Mouse (Mus musculus): ENCODE data around the gene Slc39a13.
A peak's percentile ranks its signal among the peaks of the same experiment; 100 is the strongest.

Gene Slc39a13

GRCm38 (mm10) chr2:91088987-91089386 is 18.8 kb upstream of the Slc39a13 start:
- no peak for DNase-seq (ENCODE audit: low spot score)

DNA sequence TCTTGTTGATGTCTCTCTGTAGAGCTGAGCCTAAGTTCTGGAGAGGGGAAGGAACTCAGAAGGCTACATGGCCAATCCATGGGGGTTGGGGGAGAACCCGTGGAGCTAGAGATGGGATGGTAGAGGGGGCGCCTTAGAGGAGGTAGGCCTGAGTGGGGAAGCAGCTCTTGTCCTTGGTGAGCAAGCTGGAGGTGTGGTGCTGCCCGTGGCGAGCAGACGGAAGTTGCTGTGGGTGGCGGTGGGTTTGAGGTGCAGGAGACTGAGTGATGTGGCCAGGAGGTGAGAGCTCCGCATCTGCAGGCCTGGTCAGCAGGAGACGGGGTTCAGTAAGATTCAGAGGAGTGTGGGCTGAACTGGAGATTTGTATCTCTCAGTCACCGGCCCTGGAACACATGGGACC is 17.2 kb upstream of the Slc39a13 start:
- no peak for DNase-seq (ENCODE audit: low spot score)

DNA sequence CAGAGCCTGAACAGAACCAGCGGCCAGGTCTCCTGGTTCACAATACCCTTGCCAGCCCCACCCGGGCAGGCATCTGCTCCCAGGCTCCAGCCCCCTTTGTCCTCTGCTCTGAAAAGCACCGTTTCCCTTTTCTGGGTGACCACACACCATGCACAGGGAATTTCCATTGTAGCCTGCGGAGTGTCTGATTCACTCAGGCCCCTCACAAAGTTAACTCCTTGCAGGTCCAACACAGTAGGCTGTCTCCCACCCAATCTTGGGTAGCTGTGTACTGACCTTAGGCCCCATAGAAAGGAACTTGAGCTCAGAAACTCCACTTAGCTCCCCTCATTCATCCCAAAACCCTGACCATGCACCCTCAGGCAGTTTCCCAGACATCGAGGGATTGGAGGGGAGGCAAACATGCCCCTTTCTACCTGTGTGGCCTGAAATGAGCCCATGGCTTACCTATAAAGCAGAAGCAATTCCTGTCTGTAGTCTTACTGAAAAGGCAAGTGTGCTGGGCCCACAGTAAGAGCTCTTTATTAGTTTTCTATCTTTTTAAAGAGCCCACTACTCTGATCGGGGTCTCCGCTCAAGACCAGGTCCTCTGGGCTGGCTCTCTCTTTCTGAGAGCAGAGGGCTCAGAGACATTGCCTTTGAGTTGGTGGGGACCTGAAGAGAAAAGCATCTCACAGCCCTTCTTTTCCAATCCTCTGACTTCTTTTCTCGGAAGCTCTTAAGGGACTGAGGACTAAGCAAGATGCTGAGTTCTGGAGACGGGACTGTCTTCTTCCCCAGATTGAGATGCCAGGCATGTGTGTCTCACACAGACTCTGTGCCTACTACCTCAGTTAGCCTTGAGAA is 16.4 kb upstream of the Slc39a13 start:
- no peak for DNase-seq (ENCODE audit: low spot score)

DNA sequence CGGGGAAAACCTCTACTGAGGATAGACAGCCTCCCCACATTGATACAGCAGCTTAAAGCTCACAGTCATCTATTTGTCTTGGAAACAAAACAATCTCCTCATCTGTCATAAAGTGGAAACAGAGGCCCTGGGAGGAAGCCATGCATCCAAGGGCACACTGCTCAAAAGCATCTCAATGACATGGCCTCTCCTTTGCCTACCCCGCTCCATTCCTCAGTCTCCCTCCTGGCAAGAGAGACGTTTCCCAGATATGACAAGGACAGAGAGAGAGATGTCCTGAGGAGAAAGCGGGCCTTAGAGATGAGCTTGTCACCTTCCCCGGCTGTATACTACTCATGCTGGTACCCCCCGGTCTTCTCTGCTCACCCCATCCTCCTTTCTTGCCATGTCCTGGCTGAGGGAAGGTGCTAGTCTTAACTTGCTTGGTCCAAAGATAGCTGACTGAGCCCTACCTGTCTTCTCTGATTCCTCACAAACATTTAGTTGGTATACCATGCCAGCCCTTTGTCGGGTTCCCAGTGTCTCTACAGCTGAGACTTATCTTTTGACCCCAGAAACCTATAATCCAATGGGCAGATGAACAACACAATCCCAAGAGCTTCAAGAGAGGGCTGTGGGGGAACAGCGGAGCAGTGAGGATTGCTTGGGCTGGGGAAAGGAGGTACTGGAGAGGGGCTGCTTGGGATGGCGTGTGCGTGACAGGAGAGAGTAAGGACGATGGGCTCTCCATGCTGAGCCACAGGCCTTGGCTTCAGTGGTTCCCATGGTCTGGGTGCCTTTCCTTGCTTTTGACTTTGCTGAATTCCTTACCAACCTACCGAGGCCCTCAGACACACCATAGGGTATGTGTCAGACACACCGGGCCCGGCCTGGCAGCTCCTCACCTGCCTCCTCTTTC is 15.5 kb upstream of the Slc39a13 start:
- DNase-seq (ENCODE audit: low spot score): no peak

GRCm38 (mm10) chr2:91084179-91084820 is 14.1 kb upstream of the Slc39a13 start:
- no peak for DNase-seq (ENCODE audit: low spot score)

- DNase-seq (ENCODE audit: low spot score): no peak
Measured at GRCm38 (mm10) chr2:91083366-91083940, 13.2 kb upstream of the Slc39a13 start.

DNA sequence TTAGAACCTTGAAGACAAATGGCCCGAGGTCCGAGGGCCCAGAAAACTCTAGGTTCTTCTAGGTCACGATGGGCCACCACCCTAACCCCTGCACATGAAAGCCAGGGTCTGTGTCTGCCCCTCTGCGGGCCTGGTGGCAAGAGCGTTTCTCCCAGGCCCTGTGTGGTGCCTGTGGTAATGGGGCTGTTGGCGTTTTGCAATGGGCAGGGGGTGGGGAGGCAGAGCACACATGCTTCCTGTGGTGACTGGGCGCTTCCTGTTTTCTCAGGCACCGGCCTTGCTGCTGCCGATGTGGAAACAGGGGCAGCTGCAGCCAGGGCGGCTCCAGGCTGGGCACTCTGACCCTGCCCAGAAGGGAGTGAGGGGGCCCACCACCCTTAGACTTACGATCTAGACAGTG is 12.6 kb upstream of the Slc39a13 start:
- DNase-seq (ENCODE audit: low spot score): peak; percentile 75

- DNase-seq (ENCODE audit: low spot score): no peak
Measured at GRCm38 (mm10) chr2:91081775-91082695, 11.8 kb upstream of the Slc39a13 start, which contains the start of gene Spi1. Gene Spi1, plus strand, starts transcription at chr2:91082390.

DNA sequence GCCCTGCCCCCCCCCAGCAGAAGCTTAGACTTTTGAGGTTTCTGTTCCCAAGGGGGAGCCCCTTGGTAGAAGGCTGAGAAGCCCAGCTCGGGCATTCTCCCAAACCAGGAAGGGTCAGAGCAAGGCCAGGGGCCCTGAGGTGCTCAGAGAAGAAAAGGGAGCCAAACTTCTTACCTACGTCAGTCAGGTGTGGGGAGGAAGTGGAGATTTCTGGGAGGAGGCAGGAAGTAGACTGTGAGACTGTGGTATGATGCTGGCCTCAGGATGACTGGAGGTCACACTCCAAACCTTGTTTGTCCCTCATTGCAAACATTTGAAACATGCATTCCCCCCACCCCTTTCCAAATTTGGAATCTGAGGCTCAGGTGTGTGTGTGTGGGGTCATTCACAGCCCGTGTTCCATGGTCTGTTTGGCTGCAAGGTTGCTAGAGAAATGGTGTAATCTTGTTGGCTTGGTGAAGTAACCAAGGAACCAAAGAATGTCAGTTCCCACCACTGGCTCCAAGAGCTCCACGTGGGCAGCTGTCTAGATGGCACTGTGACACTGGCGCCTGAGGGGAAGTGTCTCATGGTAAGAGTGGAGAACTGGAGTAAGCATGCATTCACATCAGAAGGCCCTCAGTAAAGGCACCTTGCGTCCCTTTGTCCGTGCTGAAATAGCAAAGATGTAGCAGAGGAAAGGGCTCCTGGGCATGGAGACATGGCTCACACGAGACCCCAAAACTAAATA is 10.7 kb upstream of the Slc39a13 start:
- DNase-seq (ENCODE audit: low spot score): peak; percentile 62

DNA sequence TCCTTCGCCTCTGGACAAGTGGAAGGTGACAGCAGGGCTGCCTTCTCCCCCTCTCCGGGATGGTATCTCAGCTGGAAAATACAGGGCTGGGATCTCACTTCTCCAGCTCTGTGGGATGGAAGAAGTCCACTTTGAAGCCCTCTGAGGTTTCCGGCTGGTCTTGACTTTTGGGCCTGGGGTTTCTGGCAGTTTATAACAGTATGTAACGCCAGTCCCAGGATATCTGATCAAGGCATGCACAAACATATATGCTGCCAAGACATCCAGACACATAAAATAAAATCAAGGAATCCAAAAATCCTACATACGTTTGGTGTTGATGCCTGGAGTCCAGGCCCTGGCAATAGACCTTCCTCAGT is 8.8 kb upstream of the Slc39a13 start:
- DNase-seq (ENCODE audit: low spot score): no peak

- DNase-seq (ENCODE audit: low spot score): peak; percentile 56
Measured at GRCm38 (mm10) chr2:91078314-91079025, 8.3 kb upstream of the Slc39a13 start.

GRCm38 (mm10) chr2:91077957-91078313 is 7.7 kb upstream of the Slc39a13 start:
- DNase-seq (ENCODE audit: low spot score): no peak

- DNase-seq (ENCODE audit: low spot score): no peak
Measured at GRCm38 (mm10) chr2:91072092-91072491, 1.9 kb upstream of the Slc39a13 start.

GRCm38 (mm10) chr2:91071059-91071458 is 842 bp upstream of the Slc39a13 start:
- DNase-seq (ENCODE audit: low spot score): no peak

DNA sequence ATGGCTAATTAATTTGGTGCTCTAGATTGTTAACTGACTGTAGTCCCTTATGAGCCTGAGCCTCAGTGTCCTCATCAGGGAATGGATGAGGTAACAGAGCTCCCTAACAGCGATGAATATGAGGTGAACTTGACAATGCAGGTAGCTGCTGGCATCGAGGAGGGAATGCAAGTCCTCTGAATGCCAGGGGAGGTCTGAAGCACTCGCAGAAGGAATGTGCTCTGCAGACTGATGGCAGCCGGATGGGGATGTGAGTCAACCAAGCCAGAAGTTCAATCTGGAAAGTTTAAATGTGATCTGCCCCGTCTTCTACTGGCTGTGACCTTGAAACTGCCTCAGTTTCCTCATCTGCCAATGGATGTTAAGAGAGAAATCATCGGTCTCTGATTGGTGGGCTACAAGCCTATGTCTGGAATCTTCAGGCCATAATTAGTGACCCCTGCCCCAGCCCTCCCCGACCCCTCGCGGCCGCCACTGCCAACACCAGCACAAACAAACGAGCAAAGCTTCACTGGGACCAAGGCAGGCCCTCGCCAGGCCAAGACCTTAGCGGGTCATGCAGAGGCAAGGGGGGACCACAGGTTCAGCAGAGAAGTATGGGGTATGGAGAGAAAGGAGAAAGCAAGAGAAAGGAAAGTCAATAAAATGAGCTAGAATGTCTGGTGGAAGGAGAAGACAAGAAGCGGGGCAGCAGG is 764 bp downstream of the Slc39a13 start:
- no peak for DNase-seq (ENCODE audit: low spot score)

DNA sequence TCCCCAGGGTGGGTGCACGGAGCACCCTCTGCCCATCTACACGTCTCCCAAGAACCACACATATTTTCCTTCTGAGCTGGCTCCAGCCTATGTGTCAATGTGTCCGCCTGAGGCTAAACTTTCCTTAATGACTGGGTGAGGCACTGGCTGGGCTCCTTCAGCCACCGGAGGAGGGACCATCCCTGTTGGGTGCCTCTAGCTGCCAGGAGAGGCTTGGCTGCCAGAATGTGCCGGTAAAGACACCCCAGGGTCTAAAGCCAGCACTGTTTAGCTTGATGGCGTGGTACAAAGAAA is 1.4 kb downstream of the Slc39a13 start:
- no peak for DNase-seq (ENCODE audit: low spot score)

DNA sequence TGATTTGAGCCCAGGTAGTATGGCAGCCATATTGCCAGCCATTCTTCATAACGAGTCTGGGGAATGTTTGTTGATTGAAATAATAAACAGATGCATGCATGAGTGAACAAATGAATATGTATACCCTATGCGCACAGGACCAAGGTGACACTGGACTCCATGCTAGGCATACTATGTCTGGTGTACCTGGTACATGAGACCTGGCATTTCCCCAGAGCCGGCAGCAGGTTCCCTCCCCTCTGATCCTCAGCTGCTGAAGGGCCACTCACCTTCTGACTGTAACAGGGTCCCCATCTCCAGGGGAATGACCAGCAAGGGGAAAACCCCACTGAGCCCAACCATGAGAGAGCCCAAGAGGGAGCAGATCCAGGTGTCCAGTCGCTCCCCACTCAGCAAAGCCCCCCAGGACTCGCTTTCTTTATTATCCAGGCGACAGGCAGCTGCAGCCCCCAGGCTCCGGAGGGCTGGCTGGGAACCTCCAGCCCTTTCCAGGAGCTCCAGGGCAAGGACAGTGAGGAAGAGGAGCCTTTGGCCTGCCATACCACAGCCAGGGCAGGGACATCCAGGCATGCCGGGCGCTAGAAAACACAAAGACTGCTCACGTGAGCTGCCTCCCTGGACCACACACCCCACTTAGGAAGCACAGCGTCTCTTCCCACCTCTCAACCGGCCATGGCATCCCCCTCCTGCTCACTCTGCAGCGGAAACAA is 1.9 kb downstream of the Slc39a13 start:
- no peak for DNase-seq (ENCODE audit: low spot score)

DNA sequence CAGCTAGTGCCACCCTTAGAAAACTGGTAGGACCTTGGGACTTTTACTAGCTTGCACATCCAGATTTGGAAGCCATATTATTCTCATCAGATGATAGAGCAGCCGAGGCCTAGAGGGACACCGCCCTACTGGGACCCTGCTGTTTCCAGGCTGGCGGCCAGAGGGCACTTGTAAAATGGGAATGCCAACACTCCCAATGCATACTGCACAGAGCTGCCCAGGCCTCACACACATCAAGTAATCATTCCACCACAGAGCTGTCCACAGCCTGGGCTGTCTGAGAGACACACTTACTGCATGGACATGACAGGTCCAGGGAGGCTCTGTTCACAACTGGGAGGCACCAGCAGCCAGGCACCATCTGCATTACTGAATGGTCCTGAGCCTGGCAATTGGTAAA is 3.8 kb downstream of the Slc39a13 start:
- no peak for DNase-seq (ENCODE audit: low spot score)

GRCm38 (mm10) chr2:91065544-91065943 is 4.7 kb downstream of the Slc39a13 start:
- peak; percentile 45 for DNase-seq (ENCODE audit: low spot score)
